Mouse (Mus musculus): Measurements from ENCODE around the gene Schip1. TPM values are rescaled to one million over a fixed set of nuclear protein-coding genes. Genes with fewer than 3 reads are reported as not detected.

Schip1 gene
- polyA plus RNA-seq, 1 experiment from 2014 or later = 53.6 TPM

GRCm38 (mm10) chr3:68563922-68564321 is 499.3 kb downstream of the Schip1 start:
- no peak overlapping the region for H3K27ac ChIP-seq
- no peaks in the 10 kb centered on the region for H3K4me1 ChIP-seq (replicated peaks)
- H3K4me2 ChIP-seq (replicated peaks) = no peak overlapping the region
- no peaks in the 10 kb centered on the region for H3K9me3 ChIP-seq
- H3K9ac ChIP-seq = no peak overlapping the region
- no peak for ATAC-seq
- H3K4me3 ChIP-seq (replicated peaks) = no peak overlapping the region
- 66% methylated on average over 8 of the region's 8 CpGs for WGBS
- H3K27me3 ChIP-seq (replicated peaks) = no peaks in the 10 kb centered on the region
- no peaks in the 10 kb centered on the region for H3K36me3 ChIP-seq

GRCm38 (mm10) chr3:68564978-68565674 is 500.5 kb downstream of the Schip1 start:
- Histone ChIP-seq H3K4me1 (replicated peaks) (no peaks in the 10 kb centered on the region), H3K9ac (no peak overlapping the region), H3K4me3 (replicated peaks) (no peak overlapping the region), H3K36me3 (no peaks in the 10 kb centered on the region), H3K4me2 (replicated peaks) (no peak overlapping the region), H3K27me3 (replicated peaks) (no peaks in the 10 kb centered on the region), H3K27ac (no peak overlapping the region), H3K9me3 (no peaks in the 10 kb centered on the region)
- 82% methylated on average over 10 of the region's 10 CpGs for WGBS
- no peak for ATAC-seq

- Histone ChIP-seq H3K4me3 (replicated peaks) (no peak overlapping the region), H3K4me2 (replicated peaks) (no peak overlapping the region), H3K27me3 (replicated peaks) (no peaks in the 10 kb centered on the region), H3K36me3 (no peaks in the 10 kb centered on the region), H3K4me1 (replicated peaks) (no peaks in the 10 kb centered on the region), H3K9ac (no peak overlapping the region), H3K27ac (no peak overlapping the region), H3K9me3 (no peaks in the 10 kb centered on the region)
- 82% methylated on average over 4 of the region's 4 CpGs for WGBS
- no peak for ATAC-seq
Measured at GRCm38 (mm10) chr3:68565675-68566055, 501.1 kb downstream of the Schip1 start.

DNA sequence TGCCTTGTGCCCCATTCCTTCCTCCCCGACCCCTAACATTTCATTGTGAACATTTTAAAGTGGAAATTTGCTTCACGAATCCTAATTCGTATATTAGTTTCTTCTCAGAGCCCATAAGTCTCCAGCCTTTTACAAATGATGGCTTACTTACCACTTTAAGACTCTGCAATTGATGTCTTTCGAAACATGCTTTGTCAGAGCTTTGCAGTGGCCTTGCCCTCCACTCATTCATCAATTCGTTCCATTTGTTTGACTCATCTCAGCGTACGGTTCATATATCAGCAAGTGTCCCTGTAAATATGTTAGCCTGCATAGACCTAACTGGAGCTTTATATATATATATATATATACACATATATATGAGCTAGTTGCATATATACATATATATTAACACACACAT is 503.0 kb downstream of the Schip1 start:
- H3K4me3 ChIP-seq (replicated peaks) = no peak overlapping the region

DNA sequence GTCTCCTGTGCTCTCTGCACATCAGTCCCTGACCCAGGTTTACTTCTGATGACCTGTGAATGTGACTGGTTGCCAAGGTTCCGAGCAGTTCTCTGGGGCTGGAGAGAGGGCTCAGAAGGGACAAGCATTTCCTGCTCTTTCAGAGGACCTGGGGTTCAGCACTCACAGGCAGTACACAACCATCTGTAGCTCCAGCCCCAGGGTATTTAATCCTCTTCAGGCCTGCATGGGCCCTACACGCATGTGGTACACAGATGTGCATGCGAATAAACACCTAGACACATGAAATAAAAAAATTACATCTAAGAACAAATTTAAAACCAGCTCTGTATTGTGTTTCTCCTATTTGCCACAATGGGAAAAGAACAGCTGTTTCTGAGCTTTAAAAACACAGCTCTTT is 503.5 kb downstream of the Schip1 start:
- Histone ChIP-seq H3K36me3 (no peaks in the 10 kb centered on the region), H3K27me3 (replicated peaks) (no peaks in the 10 kb centered on the region), H3K4me3 (replicated peaks) (no peak overlapping the region), H3K4me1 (replicated peaks) (0 out of 2 replicates have a peak, but pooled peaks cover 5% of the 10 kb centered on the region), H3K27ac (no peak overlapping the region), H3K4me2 (replicated peaks) (no peak overlapping the region), H3K9me3 (no peaks in the 10 kb centered on the region), H3K9ac (no peak overlapping the region)
- no peak for ATAC-seq
- 80% methylated on average over 3 of the region's 3 CpGs for WGBS

More for the DNA sequence above, 503.0 kb downstream of the Schip1 start:
- Histone ChIP-seq H3K27ac (no peak overlapping the region), H3K4me2 (replicated peaks) (no peak overlapping the region), H3K27me3 (replicated peaks) (no peaks in the 10 kb centered on the region), H3K36me3 (no peaks in the 10 kb centered on the region), H3K9ac (no peak overlapping the region), H3K4me1 (replicated peaks) (0 out of 2 replicates have a peak, but pooled peaks cover 5% of the 10 kb centered on the region), H3K9me3 (no peaks in the 10 kb centered on the region)
- WGBS = 67% methylated on average over 7 of the region's 7 CpGs
- no peak for ATAC-seq

- no peak overlapping the region for H3K9ac ChIP-seq
- H3K27ac ChIP-seq = no peak overlapping the region
- H3K36me3 ChIP-seq = no peaks in the 10 kb centered on the region
- no peak overlapping the region for H3K4me3 ChIP-seq (replicated peaks)
- H3K4me1 ChIP-seq (replicated peaks) = 0 out of 2 replicates have a peak, but pooled peaks cover 7% of the 10 kb centered on the region
- no peak for ATAC-seq
- H3K27me3 ChIP-seq (replicated peaks) = no peaks in the 10 kb centered on the region
- H3K9me3 ChIP-seq = no peaks in the 10 kb centered on the region
- H3K4me2 ChIP-seq (replicated peaks) = no peak overlapping the region
- WGBS = 67% methylated on average over 7 of the region's 7 CpGs
Measured at GRCm38 (mm10) chr3:68568716-68569115, 504.1 kb downstream of the Schip1 start.

GRCm38 (mm10) chr3:68570319-68570718 is 505.7 kb downstream of the Schip1 start:
- Histone ChIP-seq H3K9me3 (no peaks in the 10 kb centered on the region), H3K4me3 (replicated peaks) (no peak overlapping the region), H3K9ac (no peak overlapping the region), H3K36me3 (no peaks in the 10 kb centered on the region), H3K4me1 (replicated peaks) (peaks cover 10% of the 10 kb centered on the region; the same call in 1 of the 2 replicates), H3K27me3 (replicated peaks) (no peaks in the 10 kb centered on the region), H3K27ac (no peak overlapping the region), H3K4me2 (replicated peaks) (no peak overlapping the region)
- WGBS = 38% methylated on average over 4 of the region's 4 CpGs
- peak; percentile 31 for ATAC-seq

DNA sequence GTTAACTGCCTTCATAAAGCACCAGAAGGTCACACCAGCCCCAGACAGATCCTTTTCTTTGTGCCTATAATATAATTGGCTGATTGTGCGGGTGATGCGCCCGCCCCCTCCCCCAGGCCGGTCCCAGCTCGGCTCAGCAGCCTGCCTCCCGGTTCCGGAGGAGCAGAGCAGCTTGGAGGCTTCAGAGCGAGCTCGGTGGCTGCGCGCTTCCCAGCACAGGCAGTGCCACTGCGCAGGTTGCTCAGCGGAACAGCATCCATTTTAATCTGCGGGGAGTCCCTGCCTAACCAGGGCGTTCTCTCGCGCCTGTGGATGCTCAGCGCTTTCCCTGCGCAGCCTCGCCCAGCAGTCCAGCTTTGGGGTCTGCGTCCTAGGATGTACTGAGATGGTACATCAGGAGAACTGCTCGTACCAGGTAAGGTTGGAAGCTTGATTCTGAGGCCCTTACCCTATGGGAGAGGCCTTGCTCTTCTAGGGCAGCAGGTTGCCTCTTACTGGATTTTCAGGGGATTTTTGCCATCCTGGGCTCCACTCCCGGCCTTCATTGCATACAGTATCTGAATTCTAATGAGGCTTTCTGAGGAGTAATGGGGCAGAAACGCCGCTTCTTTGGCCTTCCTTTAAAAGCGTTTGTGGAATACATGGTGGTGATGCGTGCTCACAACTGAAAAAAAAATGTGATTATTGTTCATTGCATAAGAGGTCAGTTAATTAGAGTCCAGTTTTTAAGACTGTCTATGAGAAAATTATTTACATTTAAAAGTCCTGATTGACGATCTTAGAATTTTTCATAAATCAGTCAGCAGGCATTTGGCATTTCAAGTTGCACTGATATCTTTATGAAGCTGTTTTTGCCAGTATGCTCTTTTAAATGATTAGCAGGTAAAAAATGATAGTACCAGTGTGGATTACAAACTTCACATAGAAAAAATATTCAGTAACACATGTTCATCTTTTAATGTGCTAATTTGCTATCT is 507.9 kb downstream of the Schip1 start:
- 19% methylated on average over 28 of the region's 28 CpGs for WGBS
- H3K27me3 ChIP-seq (replicated peaks) = no peaks in the 10 kb centered on the region
- H3K27ac ChIP-seq = peak overlapping the region; percentile 51
- H3K4me3 ChIP-seq (replicated peaks) = peak overlapping the region; percentile 34
- peak overlapping the region; percentile 40 for H3K9ac ChIP-seq
- no peaks in the 10 kb centered on the region for H3K9me3 ChIP-seq
- H3K36me3 ChIP-seq = no peaks in the 10 kb centered on the region
- peaks cover 23% of the 10 kb centered on the region for H3K4me1 ChIP-seq (replicated peaks)
- peak overlapping the region; percentile 60 for H3K4me2 ChIP-seq (replicated peaks)
- ATAC-seq = peak; percentile 73

DNA sequence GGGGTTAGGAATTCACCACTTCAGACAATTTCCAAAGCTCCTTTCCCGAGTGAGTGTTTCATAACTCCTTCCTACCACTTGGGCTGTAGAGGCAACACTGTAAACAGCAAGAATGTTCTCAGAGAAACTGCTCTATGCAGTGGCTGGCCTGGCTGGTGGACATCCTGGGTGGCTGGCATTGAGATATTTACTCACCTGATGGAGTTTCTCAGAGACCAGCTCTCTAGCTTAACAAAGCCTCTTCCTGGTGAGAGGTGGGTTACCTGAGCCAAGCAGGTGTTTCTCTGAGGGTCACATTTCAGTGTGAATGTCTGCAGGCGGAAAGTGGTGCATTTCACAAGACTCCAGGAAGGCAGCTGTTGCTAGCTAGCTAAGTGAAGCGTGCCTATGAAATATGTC is 508.6 kb downstream of the Schip1 start:
- Histone ChIP-seq H3K4me1 (replicated peaks) (peaks cover 23% of the 10 kb centered on the region), H3K9ac (no peak overlapping the region), H3K36me3 (no peaks in the 10 kb centered on the region), H3K4me2 (replicated peaks) (peak overlapping the region; percentile 36), H3K9me3 (no peaks in the 10 kb centered on the region), H3K4me3 (replicated peaks) (peak overlapping the region; percentile 0; the same call in 1 of the 2 replicates), H3K27me3 (replicated peaks) (no peaks in the 10 kb centered on the region), H3K27ac (no peak overlapping the region)
- 60% methylated on average over 3 of the region's 3 CpGs for WGBS
- ATAC-seq = no peak

DNA sequence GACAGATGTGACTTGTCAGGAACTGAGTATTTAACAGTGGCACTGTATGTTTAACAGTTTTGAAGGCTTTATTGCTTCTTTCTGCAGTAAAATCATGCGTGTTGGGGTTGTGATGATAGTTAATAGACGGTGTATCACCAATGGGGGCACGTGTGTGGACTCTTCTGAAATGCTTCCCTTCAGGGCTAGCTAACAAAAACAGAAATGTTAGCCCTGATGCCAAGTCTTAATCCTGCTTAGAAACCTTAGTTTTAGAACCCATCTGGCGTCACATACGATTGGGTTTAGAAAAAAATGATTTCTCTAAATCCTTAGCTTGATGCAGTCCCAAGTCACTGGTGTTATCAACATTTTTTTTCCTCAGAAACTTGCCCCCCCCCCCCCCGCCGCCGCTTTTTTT is 509.5 kb downstream of the Schip1 start:
- Histone ChIP-seq H3K27me3 (replicated peaks) (no peaks in the 10 kb centered on the region), H3K4me3 (replicated peaks) (no peak overlapping the region), H3K4me1 (replicated peaks) (peaks cover 23% of the 10 kb centered on the region), H3K27ac (no peak overlapping the region), H3K9ac (no peak overlapping the region), H3K4me2 (replicated peaks) (peak overlapping the region; percentile 36; the same call in 1 of the 2 replicates), H3K36me3 (no peaks in the 10 kb centered on the region), H3K9me3 (no peaks in the 10 kb centered on the region)
- no peak for ATAC-seq
- WGBS = 40% methylated on average over 8 of the region's 8 CpGs

- H3K4me2 ChIP-seq (replicated peaks) = peak overlapping the region; percentile 36; the same call in 1 of the 2 replicates
- H3K4me3 ChIP-seq (replicated peaks) = no peak overlapping the region
- 69% methylated on average over 8 of the region's 8 CpGs for WGBS
- H3K36me3 ChIP-seq = no peaks in the 10 kb centered on the region
- H3K4me1 ChIP-seq (replicated peaks) = peaks cover 23% of the 10 kb centered on the region
- ATAC-seq = no peak
- H3K27me3 ChIP-seq (replicated peaks) = no peaks in the 10 kb centered on the region
- no peaks in the 10 kb centered on the region for H3K9me3 ChIP-seq
- H3K27ac ChIP-seq = no peak overlapping the region
- no peak overlapping the region for H3K9ac ChIP-seq
Measured at GRCm38 (mm10) chr3:68574565-68574964, 510.0 kb downstream of the Schip1 start.

- WGBS = 60% methylated on average over 10 of the region's 10 CpGs
- no peaks in the 10 kb centered on the region for H3K36me3 ChIP-seq
- no peak for ATAC-seq
- H3K4me1 ChIP-seq (replicated peaks) = peaks cover 23% of the 10 kb centered on the region
- no peaks in the 10 kb centered on the region for H3K27me3 ChIP-seq (replicated peaks)
- no peak overlapping the region for H3K4me3 ChIP-seq (replicated peaks)
- H3K9ac ChIP-seq = no peak overlapping the region
- peak overlapping the region; percentile 41; the same call in 1 of the 2 replicates for H3K27ac ChIP-seq
- no peaks in the 10 kb centered on the region for H3K9me3 ChIP-seq
- no peak overlapping the region for H3K4me2 ChIP-seq (replicated peaks)
Measured at GRCm38 (mm10) chr3:68575636-68576340, 511.2 kb downstream of the Schip1 start.
